Mouse (Mus musculus): ENCODE results near the gene Wdr63. TPM values are rescaled to one million over a fixed set of nuclear protein-coding genes. Genes with fewer than 3 reads are reported as not detected.

Gene Wdr63
- polyA plus RNA-seq, 1 experiment from 2014 or later, result 0.19 TPM

- Histone ChIP-seq H3K36me3 (peaks cover 23% of the 10 kb centered on the region), H3K4me2 (replicated peaks) (no peak overlapping the region), H3K4me1 (peaks cover 23% of the 10 kb centered on the region), H3K27me3 (no peaks in the 10 kb centered on the region), H3K9me3 (no peaks in the 10 kb centered on the region), H3K27ac (no peak overlapping the region), H3K9ac (no peak overlapping the region), H3K4me3 (no peak overlapping the region)
- no peak for ATAC-seq (ENCODE audit: low FRiP score, low read depth)
- 89% methylated on average over 5 of the region's 5 CpGs for WGBS
These were observed 112.4 kb downstream of the Wdr63 start for GRCm38 (mm10) chr3:145995489-145995888.

- Histone ChIP-seq H3K4me3 (no peak overlapping the region), H3K4me1 (peaks cover 37% of the 10 kb centered on the region), H3K36me3 (peaks cover 8% of the 10 kb centered on the region), H3K27ac (no peak overlapping the region), H3K9ac (no peak overlapping the region), H3K27me3 (no peaks in the 10 kb centered on the region), H3K4me2 (replicated peaks) (no peak overlapping the region), H3K9me3 (no peaks in the 10 kb centered on the region)
- no peak for ATAC-seq (ENCODE audit: low FRiP score, low read depth)
- 59% methylated on average over 14 of the region's 14 CpGs for WGBS
These were observed 114.3 kb downstream of the Wdr63 start for GRCm38 (mm10) chr3:145993481-145994201.

GRCm38 (mm10) chr3:145992796-145993195 lies 115.1 kb downstream of the Wdr63 start:
- no peak overlapping the region for H3K4me3 ChIP-seq
- WGBS, result 80% methylated on average over 10 of the region's 10 CpGs
- no peak overlapping the region; the same call in 1 of the 2 replicates for H3K4me2 ChIP-seq (replicated peaks)
- no peak overlapping the region for H3K9ac ChIP-seq
- H3K27me3 ChIP-seq, result no peaks in the 10 kb centered on the region
- H3K9me3 ChIP-seq, result no peaks in the 10 kb centered on the region
- ATAC-seq (ENCODE audit: low FRiP score, low read depth), result no peak
- H3K27ac ChIP-seq, result no peak overlapping the region
- peaks cover 38% of the 10 kb centered on the region for H3K4me1 ChIP-seq
- peaks cover 3% of the 10 kb centered on the region for H3K36me3 ChIP-seq

- whole genome bisulfite sequencing, result 73% methylated on average over 10 of the region's 10 CpGs
- H3K4me1 ChIP-seq, result peaks cover 38% of the 10 kb centered on the region
- H3K36me3 ChIP-seq, result peaks cover 3% of the 10 kb centered on the region
These were observed 115.8 kb downstream of the Wdr63 start for GRCm38 (mm10) chr3:145991976-145992730.

GRCm38 (mm10) chr3:145991130-145991529 lies 116.8 kb downstream of the Wdr63 start:
- Histone ChIP-seq H3K27me3 (0 out of 2 replicates have a peak, but pooled peaks cover 4% of the 10 kb centered on the region), H3K9ac (no peak overlapping the region), H3K27ac (no peak overlapping the region), H3K36me3 (peaks cover 3% of the 10 kb centered on the region), H3K4me1 (peaks cover 38% of the 10 kb centered on the region), H3K4me3 (0 out of 2 replicates have a peak overlapping the region, but pooled peaks have one; percentile 11), H3K4me2 (replicated peaks) (peak overlapping the region; percentile 46), H3K9me3 (no peaks in the 10 kb centered on the region)
- WGBS, result 77% methylated on average over 13 of the region's 13 CpGs
- ATAC-seq (ENCODE audit: low FRiP score, low read depth), result no peak

More at GRCm38 (mm10) chr3:145991976-145992730, 115.8 kb downstream of the Wdr63 start:
- H3K27me3 ChIP-seq, result no peaks in the 10 kb centered on the region
- H3K4me2 ChIP-seq (replicated peaks), result 0 out of 2 replicates have a peak overlapping the region, but pooled peaks have one; percentile 0
- H3K9ac ChIP-seq, result no peak overlapping the region
- H3K4me3 ChIP-seq, result no peak overlapping the region
- no peaks in the 10 kb centered on the region for H3K9me3 ChIP-seq
- ATAC-seq (ENCODE audit: low FRiP score, low read depth), result no peak
- no peak overlapping the region for H3K27ac ChIP-seq

Other genes with a start within 250 kb of the Wdr63 start
- gene Bcl10, start 185.3 kb downstream of the Wdr63 start, polyA plus RNA-seq (2015; fragmentation: Nextera tagmentation; extraction: Ambion mirVana), result 50.8 and 51.3 TPM in 2 replicates
- 48.6 and 51.3 TPM in 2 replicates for gene 2410004B18Rik, start 170.1 kb downstream of the Wdr63 start, polyA plus RNA-seq (2015; fragmentation: Nextera tagmentation; extraction: Ambion mirVana)
- gene Syde2, start 120.3 kb downstream of the Wdr63 start, polyA plus RNA-seq (2015; fragmentation: Nextera tagmentation; extraction: Ambion mirVana), result 1.9 and 2.3 TPM in 2 replicates
- 2.7 and 2.8 TPM in 2 replicates for gene Mcoln3, start 9.3 kb upstream of the Wdr63 start, polyA plus RNA-seq (2015; fragmentation: Nextera tagmentation; extraction: Ambion mirVana)
- 1.7 and 2.4 TPM in 2 replicates for gene Mcoln2, start 41.7 kb upstream of the Wdr63 start, polyA plus RNA-seq (2015; fragmentation: Nextera tagmentation; extraction: Ambion mirVana)
- 0.98 and 1.0 TPM in 2 replicates for gene Lpar3, start 112.8 kb upstream of the Wdr63 start, polyA plus RNA-seq (2015; fragmentation: Nextera tagmentation; extraction: Ambion mirVana)

All from limb, embryonic 13.5 days (tissue).